Mouse (Mus musculus): ENCODE data around the gene Cep41. TPM values are rescaled to one million over a fixed set of nuclear protein-coding genes. Genes with fewer than 3 reads are reported as not detected.

Gene Cep41
- polyA plus RNA-seq, 1 experiment from 2014 or later: 14.2 TPM

DNA sequence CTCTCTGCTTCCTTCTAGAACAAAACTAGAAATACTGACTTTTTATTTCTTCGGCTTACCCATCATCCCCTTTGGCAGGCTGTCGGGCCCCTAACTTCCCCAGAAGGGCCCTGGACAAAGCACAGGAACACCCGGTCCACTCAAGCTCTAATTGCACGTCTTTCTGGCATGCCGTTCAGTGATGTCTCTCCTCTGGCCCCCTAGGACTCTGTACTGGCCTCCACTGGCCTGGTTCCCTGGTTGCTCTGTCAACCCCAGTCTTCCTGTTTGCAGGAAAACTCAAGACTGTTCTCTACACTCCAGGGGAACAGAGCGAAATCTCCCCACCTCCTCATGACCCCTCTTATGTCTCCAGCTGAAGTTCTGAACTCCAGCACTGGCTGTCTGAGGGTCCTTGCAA, 74.8 kb downstream of the Cep41 start:
- no peaks in the 10 kb centered on the region for H3K9me3 ChIP-seq (ENCODE audit: control insufficient read depth, low read length)
- H3K4me2 ChIP-seq (ENCODE audit: low read length): peak overlapping the region; percentile 61
- 17% methylated on average over 6 of the region's 6 CpGs for WGBS
- no peak overlapping the region for H3K4me3 ChIP-seq (replicated peaks; ENCODE audit: low read depth, low read length)
- H3K4me1 ChIP-seq (ENCODE audit: control insufficient read depth, insufficient read depth, low read length): peaks cover 42% of the 10 kb centered on the region
- ATAC-seq (ENCODE audit: low FRiP score, low TSS enrichment) (no peak), DNase-seq (no peak)
- no peak overlapping the region for H3K9ac ChIP-seq (replicated peaks; ENCODE audit: low read length)
- H3K36me3 ChIP-seq (ENCODE audit: control insufficient read depth, insufficient read depth, low read length): no peaks in the 10 kb centered on the region
- peak overlapping the region; percentile 88 for H3K27ac ChIP-seq (replicated peaks; ENCODE audit: low read depth, low read length)
- H3K27me3 ChIP-seq (ENCODE audit: control insufficient read depth, insufficient read depth, low read length): no peaks in the 10 kb centered on the region

DNA sequence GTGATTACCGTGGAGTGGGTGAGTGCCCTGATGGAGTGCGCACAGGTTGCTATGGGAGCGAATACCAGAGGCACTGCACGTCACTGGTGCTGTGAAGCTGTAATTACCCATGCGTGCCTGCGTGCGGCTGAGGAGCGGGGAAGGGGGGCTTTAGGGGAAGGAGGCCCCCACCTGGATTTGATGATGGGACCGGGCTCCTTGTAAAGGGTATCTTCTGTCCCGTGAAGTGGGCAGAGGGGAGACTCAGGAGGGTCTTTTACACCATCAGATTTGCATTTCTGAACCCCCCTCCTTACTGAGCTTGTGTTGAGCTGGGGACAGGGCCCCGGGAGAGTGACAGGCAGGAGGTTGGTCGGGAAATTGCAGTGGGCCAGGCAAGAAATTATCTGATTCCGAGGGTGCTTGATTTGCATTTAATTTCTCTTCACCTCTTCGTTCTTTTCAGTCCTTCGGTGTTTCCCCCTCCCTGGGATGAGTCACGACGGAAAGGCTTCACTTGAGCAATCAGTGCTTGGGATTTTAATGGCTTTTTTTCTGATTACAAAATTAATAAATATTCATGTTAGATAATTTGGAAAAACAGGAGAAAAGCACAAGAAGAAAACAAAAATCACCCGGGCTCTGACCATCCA, 75.5 kb downstream of the Cep41 start:
- no peaks in the 10 kb centered on the region for H3K27me3 ChIP-seq (ENCODE audit: control insufficient read depth, insufficient read depth, low read length)
- H3K36me3 ChIP-seq (ENCODE audit: control insufficient read depth, insufficient read depth, low read length): no peaks in the 10 kb centered on the region
- H3K4me3 ChIP-seq (replicated peaks; ENCODE audit: low read depth, low read length): peak overlapping the region; percentile 12; the same call in 1 of the 2 replicates
- peak overlapping the region; percentile 34 for H3K9ac ChIP-seq (replicated peaks; ENCODE audit: low read length)
- ATAC-seq (ENCODE audit: low FRiP score, low TSS enrichment) (peak; percentile 87), DNase-seq (peak; percentile 87)
- H3K4me2 ChIP-seq (ENCODE audit: low read length): peak overlapping the region; percentile 61
- peak overlapping the region; percentile 88 for H3K27ac ChIP-seq (replicated peaks; ENCODE audit: low read depth, low read length)
- peaks cover 42% of the 10 kb centered on the region for H3K4me1 ChIP-seq (ENCODE audit: control insufficient read depth, insufficient read depth, low read length)
- 1% methylated on average over 18 of the region's 18 CpGs for WGBS
- no peaks in the 10 kb centered on the region for H3K9me3 ChIP-seq (ENCODE audit: control insufficient read depth, low read length)

DNA sequence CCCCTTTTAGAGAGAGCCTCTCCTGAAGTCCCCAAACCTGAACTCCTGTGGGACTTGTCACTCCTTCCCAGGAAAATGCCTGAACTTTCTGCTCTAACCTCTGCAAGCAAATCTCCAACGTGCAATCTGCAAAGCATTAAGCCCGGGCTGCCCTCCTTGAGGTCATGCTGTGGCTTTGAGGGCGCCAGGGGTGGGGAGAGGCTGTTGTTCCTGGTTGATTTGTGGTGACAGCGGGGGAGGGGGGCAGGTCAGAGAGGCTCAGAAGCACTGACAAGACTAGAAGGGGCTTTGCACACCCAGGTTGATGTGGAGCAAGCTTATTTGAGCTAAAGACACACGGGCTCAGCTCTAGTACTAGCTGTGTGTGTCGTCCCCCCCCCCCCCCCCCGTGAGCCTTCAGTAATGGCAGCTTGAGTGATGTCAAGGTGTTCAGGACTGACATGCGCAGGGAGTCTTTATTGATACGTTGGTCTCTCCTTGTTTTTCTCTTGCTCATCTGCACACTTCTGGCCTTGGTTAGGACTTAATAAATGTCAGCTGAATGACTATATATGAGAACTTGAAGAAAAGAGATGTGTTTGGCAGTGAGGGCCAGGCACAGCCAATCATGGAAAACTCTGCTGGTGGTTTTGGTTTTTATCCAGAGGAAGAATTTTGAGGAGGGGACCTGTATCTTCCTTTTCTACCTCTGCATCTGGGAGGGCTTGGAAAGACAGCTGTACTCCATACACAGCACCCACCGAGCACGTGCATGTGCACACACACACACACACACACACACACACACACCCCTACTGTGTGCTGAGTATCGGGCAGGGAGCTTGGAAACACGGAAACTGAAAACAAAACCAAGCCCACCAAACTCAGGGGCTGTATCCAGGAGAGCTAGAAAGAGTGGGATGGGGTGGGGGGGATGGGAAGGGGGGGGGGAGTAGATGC, 76.3 kb downstream of the Cep41 start:
- H3K4me2 ChIP-seq (ENCODE audit: low read length): peak overlapping the region; percentile 61
- peaks cover 42% of the 10 kb centered on the region for H3K4me1 ChIP-seq (ENCODE audit: control insufficient read depth, insufficient read depth, low read length)
- DNase-seq: peak; percentile 48
- no peaks in the 10 kb centered on the region for H3K36me3 ChIP-seq (ENCODE audit: control insufficient read depth, insufficient read depth, low read length)
- no peak overlapping the region; the same call in 1 of the 2 replicates for H3K9ac ChIP-seq (replicated peaks; ENCODE audit: low read length)
- peak overlapping the region; percentile 12; the same call in 1 of the 2 replicates for H3K4me3 ChIP-seq (replicated peaks; ENCODE audit: low read depth, low read length)
- peak; percentile 12; the same call in 1 of the 2 replicates for ATAC-seq (ENCODE audit: low FRiP score, low TSS enrichment)
- no peaks in the 10 kb centered on the region for H3K27me3 ChIP-seq (ENCODE audit: control insufficient read depth, insufficient read depth, low read length)
- H3K9me3 ChIP-seq (ENCODE audit: control insufficient read depth, low read length): no peaks in the 10 kb centered on the region
- WGBS: 1% methylated on average over 13 of the region's 13 CpGs
- peak overlapping the region; percentile 88 for H3K27ac ChIP-seq (replicated peaks; ENCODE audit: low read depth, low read length)

DNA sequence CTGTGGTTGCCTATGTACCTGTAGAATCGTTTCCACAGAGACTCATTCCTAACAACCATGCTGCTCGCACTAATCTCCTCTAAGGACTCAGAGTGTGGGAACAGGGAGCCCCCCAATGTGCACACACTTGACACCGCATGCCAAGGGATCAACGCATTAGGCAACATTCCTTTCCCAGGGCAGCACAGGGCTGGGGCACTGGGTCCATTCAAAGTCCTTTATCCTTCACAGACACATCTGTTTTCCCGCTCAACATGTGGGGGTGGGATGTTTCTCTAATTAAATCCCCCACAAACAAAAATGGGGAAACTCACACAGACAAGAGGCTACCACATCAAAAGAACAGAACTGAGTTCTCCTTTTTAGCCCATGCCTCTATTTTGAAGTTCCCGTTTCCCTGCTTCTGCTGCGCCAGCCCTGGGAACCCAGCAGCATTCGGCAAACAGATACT, 77.0 kb downstream of the Cep41 start:
- ATAC-seq (ENCODE audit: low FRiP score, low TSS enrichment) (no peak), DNase-seq (peak; percentile 57)
- H3K4me1 ChIP-seq (ENCODE audit: control insufficient read depth, insufficient read depth, low read length): peaks cover 44% of the 10 kb centered on the region
- no peak overlapping the region for H3K4me2 ChIP-seq (ENCODE audit: low read length)
- WGBS: 2% methylated on average over 8 of the region's 8 CpGs
- H3K4me3 ChIP-seq (replicated peaks; ENCODE audit: low read depth, low read length): no peak overlapping the region
- H3K27ac ChIP-seq (replicated peaks; ENCODE audit: low read depth, low read length): peak overlapping the region; percentile 88
- H3K27me3 ChIP-seq (ENCODE audit: control insufficient read depth, insufficient read depth, low read length): no peaks in the 10 kb centered on the region
- H3K9me3 ChIP-seq (ENCODE audit: control insufficient read depth, low read length): no peaks in the 10 kb centered on the region
- H3K36me3 ChIP-seq (ENCODE audit: control insufficient read depth, insufficient read depth, low read length): no peaks in the 10 kb centered on the region
- no peak overlapping the region; the same call in 1 of the 2 replicates for H3K9ac ChIP-seq (replicated peaks; ENCODE audit: low read length)

DNA sequence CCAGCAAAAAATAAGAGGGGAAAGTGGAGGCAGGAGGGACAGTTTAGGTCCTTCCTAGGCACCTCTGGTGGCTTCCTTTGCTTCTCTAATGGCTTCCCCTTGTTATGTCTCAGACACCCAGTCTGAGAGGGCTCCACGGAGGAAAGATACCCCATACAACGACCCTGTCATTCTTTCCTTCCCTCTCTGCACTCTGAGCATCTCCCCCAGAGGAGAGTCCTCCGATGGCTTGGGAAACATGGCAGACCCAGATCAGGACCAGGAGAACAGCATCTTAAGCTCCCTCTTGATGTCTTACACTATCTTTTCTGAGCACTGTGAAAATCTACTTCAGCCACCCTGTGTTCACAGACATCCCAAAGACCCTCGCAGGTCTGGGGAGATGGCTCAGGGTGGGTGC, 77.8 kb downstream of the Cep41 start:
- no peak overlapping the region for H3K9ac ChIP-seq (replicated peaks; ENCODE audit: low read length)

DNA sequence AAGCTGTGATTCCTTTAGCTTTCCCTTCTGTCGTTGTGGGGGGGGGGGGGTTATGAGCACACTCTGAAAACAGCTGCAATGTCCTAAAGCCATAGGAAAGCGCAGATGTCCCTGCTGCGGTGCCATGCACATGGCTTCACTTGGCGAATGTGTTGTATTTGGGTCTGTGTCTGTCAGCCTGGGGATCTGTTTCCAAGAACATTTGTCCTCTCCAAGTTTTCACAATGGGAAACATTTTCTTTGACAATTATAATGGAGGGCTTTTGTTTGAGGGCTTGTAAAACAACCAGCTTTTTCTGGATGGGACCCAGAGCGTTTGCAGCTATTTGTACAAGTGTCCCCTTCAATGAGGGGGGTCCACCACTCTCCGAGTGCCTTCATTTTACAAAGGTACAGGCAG, 79.3 kb downstream of the Cep41 start:
- Histone ChIP-seq H3K27me3 (ENCODE audit: control insufficient read depth, insufficient read depth, low read length) (no peaks in the 10 kb centered on the region), H3K27ac (replicated peaks; ENCODE audit: low read depth, low read length) (no peak overlapping the region), H3K36me3 (ENCODE audit: control insufficient read depth, insufficient read depth, low read length) (no peaks in the 10 kb centered on the region), H3K9ac (replicated peaks; ENCODE audit: low read length) (no peak overlapping the region), H3K4me3 (replicated peaks; ENCODE audit: low read depth, low read length) (no peak overlapping the region), H3K4me2 (ENCODE audit: low read length) (no peak overlapping the region), H3K9me3 (ENCODE audit: control insufficient read depth, low read length) (no peaks in the 10 kb centered on the region), H3K4me1 (ENCODE audit: control insufficient read depth, insufficient read depth, low read length) (peaks cover 48% of the 10 kb centered on the region)
- no peak for ATAC-seq (ENCODE audit: low FRiP score, low TSS enrichment)
- 71% methylated on average over 6 of the region's 6 CpGs for WGBS
- DNase-seq: no peak

More for the DNA sequence above, 77.8 kb downstream of the Cep41 start:
- Histone ChIP-seq H3K27ac (replicated peaks; ENCODE audit: low read depth, low read length) (no peak overlapping the region; the same call in 1 of the 2 replicates), H3K9me3 (ENCODE audit: control insufficient read depth, low read length) (no peaks in the 10 kb centered on the region), H3K4me2 (ENCODE audit: low read length) (no peak overlapping the region), H3K36me3 (ENCODE audit: control insufficient read depth, insufficient read depth, low read length) (no peaks in the 10 kb centered on the region), H3K27me3 (ENCODE audit: control insufficient read depth, insufficient read depth, low read length) (no peaks in the 10 kb centered on the region), H3K4me1 (ENCODE audit: control insufficient read depth, insufficient read depth, low read length) (peaks cover 49% of the 10 kb centered on the region), H3K4me3 (replicated peaks; ENCODE audit: low read depth, low read length) (no peak overlapping the region)
- 6% methylated on average over 4 of the region's 4 CpGs for WGBS
- ATAC-seq (ENCODE audit: low FRiP score, low TSS enrichment) (no peak), DNase-seq (no peak)

DNA sequence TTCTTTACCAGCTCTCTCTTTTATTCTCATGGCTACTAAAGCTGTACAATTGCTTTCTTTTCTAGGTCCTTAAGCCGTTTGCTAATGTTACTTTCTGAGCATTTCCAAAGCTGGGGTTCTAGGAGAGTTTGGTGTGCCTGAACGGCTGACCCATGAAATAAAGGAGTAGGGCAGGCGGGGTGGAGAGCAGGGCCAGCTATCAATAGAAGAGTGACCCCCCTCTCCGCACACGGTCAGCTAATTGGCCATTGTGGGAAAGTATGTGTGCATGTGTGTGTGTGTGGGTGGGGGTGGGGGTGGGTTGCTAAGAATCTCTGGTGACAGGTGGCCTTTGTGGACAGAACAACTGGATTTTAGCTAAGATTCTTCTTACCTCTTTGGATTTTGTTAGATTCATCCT, 82.3 kb downstream of the Cep41 start:
- Histone ChIP-seq H3K27ac (replicated peaks; ENCODE audit: low read depth, low read length) (no peak overlapping the region), H3K9ac (replicated peaks; ENCODE audit: low read length) (no peak overlapping the region), H3K36me3 (ENCODE audit: control insufficient read depth, insufficient read depth, low read length) (no peaks in the 10 kb centered on the region), H3K27me3 (ENCODE audit: control insufficient read depth, insufficient read depth, low read length) (no peaks in the 10 kb centered on the region), H3K9me3 (ENCODE audit: control insufficient read depth, low read length) (no peaks in the 10 kb centered on the region), H3K4me1 (ENCODE audit: control insufficient read depth, insufficient read depth, low read length) (peaks cover 18% of the 10 kb centered on the region), H3K4me3 (replicated peaks; ENCODE audit: low read depth, low read length) (no peak overlapping the region), H3K4me2 (ENCODE audit: low read length) (no peak overlapping the region)
- ATAC-seq (ENCODE audit: low FRiP score, low TSS enrichment) (no peak), DNase-seq (no peak)
- WGBS: 29% methylated on average over 5 of the region's 5 CpGs

DNA sequence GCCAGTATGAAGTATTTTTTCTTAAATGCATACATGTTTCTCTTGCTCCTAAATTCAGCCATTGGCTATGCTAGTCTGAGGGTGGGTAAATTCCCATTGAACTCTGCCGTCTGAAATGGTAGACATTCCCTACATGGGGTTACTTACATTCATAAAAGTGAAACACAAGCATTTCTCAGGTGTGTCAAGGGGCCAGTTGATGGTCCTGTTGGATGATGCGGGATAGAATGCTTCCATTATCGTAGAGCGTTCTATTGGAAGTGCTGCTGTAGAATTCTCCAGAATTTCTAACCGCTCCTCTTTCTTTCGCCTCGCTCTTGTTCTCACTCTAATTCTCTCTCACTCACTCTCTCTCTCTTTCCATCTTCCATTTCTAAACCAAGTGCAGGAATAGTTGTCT, 82.8 kb downstream of the Cep41 start, which contains the start of gene Cpa5:
Gene Cpa5 (plus strand): TSS at position 301 of the 400 bp plus-strand sequence.
- Histone ChIP-seq H3K9ac (replicated peaks; ENCODE audit: low read length) (no peak within 1 kb of the TSS), H3K27ac (replicated peaks; ENCODE audit: low read depth, low read length) (no peak within 1 kb of the TSS), H3K36me3 (ENCODE audit: control insufficient read depth, insufficient read depth, low read length) (no peaks in the 10 kb centered on the region), H3K27me3 (ENCODE audit: control insufficient read depth, insufficient read depth, low read length) (no peaks in the 10 kb centered on the region), H3K9me3 (ENCODE audit: control insufficient read depth, low read length) (no peaks in the 10 kb centered on the region), H3K4me2 (ENCODE audit: low read length) (no peak within 1 kb of the TSS), H3K4me1 (ENCODE audit: control insufficient read depth, insufficient read depth, low read length) (peaks cover 13% of the 10 kb centered on the region), H3K4me3 (replicated peaks; ENCODE audit: low read depth, low read length) (no peak within 1 kb of the TSS)
- DNase-seq (no peak), ATAC-seq (ENCODE audit: low FRiP score, low TSS enrichment) (no peak)
- WGBS: 95% methylated on average over 7 of the region's 7 CpGs
